Mouse (Mus musculus) C2C12 (cell line): ENCODE results near the gene Kctd7.

ENCODE experiments used
- CEBPB ChIP-seq: IDR thresholded peaks from one replicate; pipeline ENCODE4 v1.6.1; 2011; ENCODE audit warnings: low read depth, mild to moderate bottlenecking, control low read depth, moderate library complexity
- CTCF ChIP-seq: IDR thresholded peaks from one replicate; pipeline ENCODE4 v1.5.1; 2011; ENCODE audit not compliant: control insufficient read depth, insufficient read depth, insufficient read length
- MAX ChIP-seq: IDR thresholded peaks from one replicate; pipeline ENCODE4 v1.6.1; 2011; ENCODE audit warnings: mild to moderate bottlenecking, control low read depth
- MYOD1 ChIP-seq: IDR thresholded peaks from one replicate; pipeline ENCODE4 v1.6.1; 2011; ENCODE audit warnings: low read depth; ENCODE audit not compliant: control insufficient read depth, insufficient read length
- USF1 ChIP-seq: IDR thresholded peaks from one replicate; pipeline ENCODE4 v1.6.1; 2011; ENCODE audit warnings: low read depth, mild to moderate bottlenecking, control low read depth, moderate library complexity

GRCm38 (mm10) chr5:130116857-130117256 is 27.8 kb upstream of the Kctd7 start:
- TF ChIP-seq CTCF (no peak), USF1 (peak; percentile 44), MAX (no peak), CEBPB (no peak), MYOD1 (peak; percentile 38)
